Mouse (Mus musculus) adrenal gland, adult (tissue): Measurements from ENCODE around the gene Tmpo.

Experiments
- DNase-seq, 2 experiments: peaks; one replicate each; pipeline ENCODE4 v3.0.0; 2022 to 2023; ENCODE audit warnings: low spot score in 1 of 2; ENCODE audit not compliant: inconsistent age in 2 of 2

Gene Tmpo

GRCm38 (mm10) chr10:91180761-91181460 lies at the start of gene Tmpo:
Tmpo (minus strand) TSS chr10:91181315.
- DNase-seq = no peak

- no peak for DNase-seq
Observed at GRCm38 (mm10) chr10:91230400-91230799, 49.3 kb upstream of the Tmpo start.

GRCm38 (mm10) chr10:91229518-91229961 lies 48.4 kb upstream of the Tmpo start:
- no peak for DNase-seq

- no peak for DNase-seq
Observed at GRCm38 (mm10) chr10:91228924-91229517, 47.9 kb upstream of the Tmpo start.

- no peak for DNase-seq
Observed at GRCm38 (mm10) chr10:91227034-91227433, 45.9 kb upstream of the Tmpo start.

GRCm38 (mm10) chr10:91222398-91223236 lies 41.5 kb upstream of the Tmpo start:
- DNase-seq = no peak

GRCm38 (mm10) chr10:91208899-91209667 lies 28.0 kb upstream of the Tmpo start:
- no peak for DNase-seq

- DNase-seq = peak in 1 of 2 experiments; percentile 28
Observed at GRCm38 (mm10) chr10:91208461-91208860, 27.3 kb upstream of the Tmpo start.

- DNase-seq = no peak
Observed at GRCm38 (mm10) chr10:91207275-91207674, 26.2 kb upstream of the Tmpo start.

GRCm38 (mm10) chr10:91205632-91206031 lies 24.5 kb upstream of the Tmpo start:
- DNase-seq = no peak

- DNase-seq = no peak
Observed at GRCm38 (mm10) chr10:91200581-91200980, 19.5 kb upstream of the Tmpo start.

- DNase-seq = no peak
Observed at GRCm38 (mm10) chr10:91199238-91199780, 18.2 kb upstream of the Tmpo start.

GRCm38 (mm10) chr10:91197704-91198103 lies 16.6 kb upstream of the Tmpo start:
- no peak for DNase-seq

GRCm38 (mm10) chr10:91196778-91197177 lies 15.7 kb upstream of the Tmpo start:
- DNase-seq = no peak

- no peak for DNase-seq
Observed at GRCm38 (mm10) chr10:91195680-91196079, 14.6 kb upstream of the Tmpo start.

- DNase-seq = no peak
Observed at GRCm38 (mm10) chr10:91195091-91195490, 14.0 kb upstream of the Tmpo start.

GRCm38 (mm10) chr10:91191851-91192250 lies 10.7 kb upstream of the Tmpo start:
- no peak for DNase-seq

- DNase-seq = peak; percentile 49 to 66
Observed at GRCm38 (mm10) chr10:91189476-91189875, 8.4 kb upstream of the Tmpo start.

- DNase-seq = peak in 1 of 2 experiments; percentile 26
Observed at GRCm38 (mm10) chr10:91188684-91189287, 7.7 kb upstream of the Tmpo start.

- DNase-seq = peak; percentile 85 to 97
Observed at GRCm38 (mm10) chr10:91187872-91188271, 6.8 kb upstream of the Tmpo start.
